ENCODE assay signal across 22 mouse cellular contexts in the genomic region with DNA sequence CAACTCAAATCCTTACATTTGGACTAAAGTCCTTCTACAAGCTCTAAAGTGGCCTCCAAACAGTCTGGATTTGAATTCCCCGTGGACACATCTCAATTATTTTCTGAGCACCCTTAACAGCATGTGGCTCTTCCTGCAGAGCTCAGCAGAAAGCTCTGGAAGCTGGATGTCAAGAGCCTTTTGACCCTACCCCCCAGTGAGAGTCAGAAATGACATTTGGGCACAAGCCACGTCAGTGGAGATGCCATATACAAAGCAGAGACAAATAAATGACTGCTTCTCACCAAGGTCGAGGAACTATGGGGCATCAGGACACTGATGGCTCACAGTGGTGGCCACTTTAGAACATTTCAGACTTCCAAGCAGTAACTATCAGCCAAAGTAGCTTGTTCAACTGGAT.
DNase-seq lines count a peak whose midpoint lies in the region; TF ChIP-seq lines count a peak whose summit lies in the region.
"Had no signal": no experiment of that assay in that cellular context is flagged by ENCODE, and none has a peak within 500 bp of the region (broad histone marks: within the 10 kb centered on the region; RNA-seq: fewer than 3 reads in every experiment).

No protein-coding gene starts in this region.

- H3K4me3 ChIP-seq in heart, embryonic 10.5 days, result no peak overlapping the region
- H3K4me3 ChIP-seq in kidney, adult 2 months (ENCODE audit: insufficient read depth, low read depth, low read length), result no peak overlapping the region
- H3K4me3 ChIP-seq: embryonic facial prominence, embryonic 10.5 days; embryonic facial prominence, embryonic 12.5 days; forebrain, embryonic 13.5 days; forebrain, embryonic 15.5 days had no signal

- no peak overlapping the region for H3K27ac ChIP-seq in heart, embryonic 10.5 days
- peak overlapping the region; percentile 32; the same call in 1 of the 2 replicates for H3K27ac ChIP-seq in kidney, adult 2 months (ENCODE audit: insufficient read depth, low read depth, low read length)
- H3K27ac ChIP-seq: embryonic facial prominence, embryonic 10.5 days; embryonic facial prominence, embryonic 12.5 days; forebrain, embryonic 13.5 days; forebrain, embryonic 15.5 days had no signal

- TF ChIP-seq POLR2A in kidney, adult 2 months (IDR thresholded peaks at IDR 0.05; ENCODE audit: low read depth, low read length), result no peak

- no peaks in the 10 kb centered on the region for H3K27me3 ChIP-seq in heart, embryonic 10.5 days (ENCODE audit: insufficient read depth, poor library complexity, severe bottlenecking)
- no peaks in the 10 kb centered on the region for H3K27me3 ChIP-seq in kidney, adult 2 months (replicated peaks; ENCODE audit: control insufficient read depth, insufficient read depth, low read length)
- H3K27me3 ChIP-seq: CH12.LX; embryonic facial prominence, embryonic 12.5 days; forebrain, embryonic 13.5 days; forebrain, embryonic 15.5 days; Patski had no signal

- TF ChIP-seq CTCF in kidney, adult 2 months (conservative IDR thresholded peaks at IDR 0.05; ENCODE audit: insufficient read depth, insufficient read length, low read depth, low read length), result no peak

- peak; percentile 66 for DNase-seq in heart, adult 11 months
- no peak for DNase-seq in heart, embryonic 10.5 days (ENCODE audit: low spot score)
- peak; percentile 67 for DNase-seq in kidney, adult 2 months
- DNase-seq in kidney, postnatal 14 days, result no peak
- DNase-seq in kidney, postnatal 25 days, result peak; percentile 25 to 48
- DNase-seq in kidney, adult 11 months, result no peak
- DNase-seq: adrenal gland, adult 8-10 months; adrenal gland, postnatal 14 days; adrenal gland, postnatal 36 days; B cell, adult 2 months; cerebellum, adult 11-12 months; cerebellum, adult 2 months; cerebellum, adult 9-10 months; cerebellum, postnatal 10 days; cerebellum, postnatal 25 days had no signal

- H3K4me1 ChIP-seq in heart, embryonic 10.5 days, result no peaks in the 10 kb centered on the region
- peaks cover 16% of the 10 kb centered on the region for H3K4me1 ChIP-seq in kidney, adult 2 months (ENCODE audit: control insufficient read depth, insufficient read depth, low read length)
- H3K4me1 ChIP-seq: embryonic facial prominence, embryonic 12.5 days; forebrain, embryonic 15.5 days had no signal

- no peaks in the 10 kb centered on the region for H3K36me3 ChIP-seq in heart, embryonic 10.5 days
- H3K36me3 ChIP-seq in kidney, adult 2 months (ENCODE audit: control insufficient read depth, insufficient read depth, low read length), result no peaks in the 10 kb centered on the region; the same call in 1 of the 2 replicates
- H3K36me3 ChIP-seq: embryonic facial prominence, embryonic 12.5 days; forebrain, embryonic 15.5 days; G1E had no signal

- WGBS in heart, embryonic 10.5 days, result 67% methylated on average over 3 of the region's 3 CpGs
- 36% methylated on average over 3 of the region's 3 CpGs for WGBS in kidney, adult 2 months

- H3K9me3 ChIP-seq in heart, embryonic 10.5 days, result no peaks in the 10 kb centered on the region
- H3K9me3 ChIP-seq: embryonic facial prominence, embryonic 10.5 days; embryonic facial prominence, embryonic 12.5 days; forebrain, embryonic 13.5 days; forebrain, embryonic 15.5 days; G1E had no signal

Comparison
In these comparisons a context has a peak if more than half of its experiments do, and no peak if none do; other contexts are left out.
1. DNase-seq: peak in heart, adult 11 months (single experiment), kidney, adult 2 months (single experiment) and kidney, postnatal 25 days (2 of 2); none in heart, embryonic 10.5 days (single experiment), kidney, postnatal 14 days (single experiment) and kidney, adult 11 months (single experiment).